Mouse (Mus musculus) ES-Bruce4 (cell line): ENCODE measurements at regions not wholly inside any gene's neighbourhood (a gene's known extent, or its start where the extent isn't known, plus 50 kb on each side); places are given as distances from the start of the nearest gene placed in this dataset.

Source experiments
- H3K27ac ChIP-seq: 2 replicates; pipeline ENCODE4 v1.5.1; 2012; ENCODE audit warnings: low read length, inconsistent platforms; ENCODE audit not compliant: insufficient read depth
- H3K27me3 ChIP-seq: 2 replicates; pipeline ENCODE4 v1.6.1; 2012; ENCODE audit warnings: mild to moderate bottlenecking, low read length, inconsistent platforms; ENCODE audit not compliant: control insufficient read depth, poor library complexity, insufficient read depth, severe bottlenecking
- H3K36me3 ChIP-seq: 2 replicates; pipeline ENCODE4 v1.6.1; 2012; ENCODE audit warnings: inconsistent platforms, mild to moderate bottlenecking, low read length, moderate library complexity; ENCODE audit not compliant: control insufficient read depth, poor library complexity, insufficient read depth, severe bottlenecking
- H3K4me1 ChIP-seq: one replicate; pipeline ENCODE4 v1.8.1; 2011; ENCODE audit warnings: low read length; ENCODE audit not compliant: control insufficient read depth, insufficient read depth
- H3K4me3 ChIP-seq: 2 replicates; pipeline ENCODE4 v1.5.1; 2011; ENCODE audit warnings: low read depth, mild to moderate bottlenecking, low read length
- H3K9ac ChIP-seq: 2 replicates; pipeline ENCODE4 v1.6.1; 2012; ENCODE audit warnings: low read depth, mild to moderate bottlenecking, inconsistent platforms; ENCODE audit not compliant: poor library complexity, severe bottlenecking
- H3K9me3 ChIP-seq: replicated peaks from 2 replicates; pipeline ENCODE4 v1.6.1; 2012; ENCODE audit warnings: mild to moderate bottlenecking, low read length, inconsistent platforms; ENCODE audit not compliant: control insufficient read depth, poor library complexity, insufficient read depth, severe bottlenecking
- CTCF ChIP-seq: IDR thresholded peaks from one replicate; pipeline ENCODE4 v1.8.1; 2011; ENCODE audit warnings: low read depth, low read length
- EP300 ChIP-seq: IDR thresholded peaks from 2 replicates; pipeline ENCODE4 v1.6.1; 2011; ENCODE audit warnings: low read depth, low read length; ENCODE audit not compliant: insufficient read depth
- POLR2A ChIP-seq: IDR thresholded peaks from one replicate; pipeline ENCODE4 v1.8.1; 2011; ENCODE audit warnings: low read length; ENCODE audit not compliant: insufficient read depth

DNA sequence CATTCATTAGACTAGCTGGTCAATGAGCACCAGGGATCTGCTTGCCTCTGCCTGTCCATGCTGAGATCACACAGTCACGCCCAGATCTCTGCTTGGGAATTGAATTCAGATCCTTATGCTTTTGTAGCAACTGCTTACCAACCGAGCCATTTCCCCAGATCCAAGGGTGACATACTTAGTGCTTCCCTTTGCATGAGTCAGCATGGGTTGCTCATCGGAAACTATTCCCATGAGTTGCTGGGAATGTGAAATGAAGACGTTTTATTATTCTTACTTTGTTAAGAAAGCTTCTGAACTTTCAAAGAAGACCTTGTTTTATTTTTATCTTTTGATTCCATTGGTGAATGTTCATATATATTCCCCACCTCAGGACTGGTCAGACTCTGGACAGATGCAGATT, 82.3 kb upstream of the Far2 start:
- Histone ChIP-seq H3K4me3 (no peak overlapping the region), H3K9ac (no peak overlapping the region), H3K36me3 (no peaks in the 10 kb centered on the region), H3K9me3 (no peaks in the 10 kb centered on the region), H3K27me3 (no peaks in the 10 kb centered on the region), H3K4me1 (no peaks in the 10 kb centered on the region), H3K27ac (no peak overlapping the region)
- no peak for TF ChIP-seq CTCF
- no peak for TF ChIP-seq POLR2A
- TF ChIP-seq EP300: no peak

- no peaks in the 10 kb centered on the region for H3K4me1 ChIP-seq
- H3K9me3 ChIP-seq: no peaks in the 10 kb centered on the region
- TF ChIP-seq CTCF (no peak), POLR2A (no peak), EP300 (no peak)
- no peak overlapping the region for H3K4me3 ChIP-seq
- H3K27ac ChIP-seq: no peak overlapping the region
- no peak overlapping the region for H3K9ac ChIP-seq
- no peaks in the 10 kb centered on the region for H3K27me3 ChIP-seq
- H3K36me3 ChIP-seq: no peaks in the 10 kb centered on the region
Observed at GRCm38 (mm10) chr6:147970162-147970608, 76.9 kb upstream of the Far2 start.

DNA sequence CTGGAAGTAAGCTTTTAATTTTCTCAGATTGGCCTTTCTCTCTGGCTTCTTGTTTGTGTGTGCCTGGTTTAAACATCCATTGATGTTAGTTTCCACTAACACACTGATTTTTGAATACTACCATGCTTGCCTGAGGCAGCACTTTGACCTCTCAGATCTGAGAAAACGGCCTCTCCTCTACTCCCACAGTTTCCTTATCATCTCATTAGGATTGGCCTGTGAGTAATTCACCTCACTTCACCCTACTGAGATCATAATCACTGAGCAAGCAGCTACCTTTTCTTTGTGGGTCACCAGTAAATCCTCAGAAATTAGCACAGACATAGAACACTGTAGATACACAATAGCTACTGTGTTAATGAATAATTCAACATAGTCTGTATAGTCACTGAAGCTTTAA, 74.5 kb upstream of the Far2 start:
- Histone ChIP-seq H3K9ac (no peak overlapping the region), H3K4me1 (no peaks in the 10 kb centered on the region), H3K36me3 (no peaks in the 10 kb centered on the region), H3K27me3 (no peaks in the 10 kb centered on the region), H3K4me3 (no peak overlapping the region), H3K27ac (no peak overlapping the region), H3K9me3 (no peaks in the 10 kb centered on the region)
- TF ChIP-seq EP300 (no peak), POLR2A (no peak), CTCF (no peak)

DNA sequence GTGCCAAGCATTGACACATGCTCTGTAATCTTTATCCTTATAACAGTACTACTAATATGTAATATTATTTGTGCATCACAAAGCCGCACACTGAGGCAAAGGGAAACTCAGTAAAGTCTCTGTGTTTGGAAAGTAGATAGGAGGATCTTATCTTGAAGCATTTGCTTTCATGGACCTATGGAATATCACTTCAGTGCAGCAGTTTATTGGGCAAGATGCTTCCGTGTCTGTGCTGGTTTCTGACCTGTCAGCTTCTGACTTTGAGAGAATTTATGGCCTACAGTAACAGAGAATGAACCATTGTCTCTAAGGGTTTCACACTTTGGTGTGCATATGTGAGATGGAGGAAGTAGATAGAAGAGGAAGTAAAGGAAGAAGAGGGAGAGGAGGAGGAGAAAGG, 74.0 kb upstream of the Far2 start:
- Histone ChIP-seq H3K27ac (no peak overlapping the region), H3K27me3 (no peaks in the 10 kb centered on the region), H3K4me1 (no peaks in the 10 kb centered on the region), H3K9ac (no peak overlapping the region), H3K36me3 (no peaks in the 10 kb centered on the region), H3K4me3 (no peak overlapping the region), H3K9me3 (no peaks in the 10 kb centered on the region)
- TF ChIP-seq EP300 (no peak), CTCF (no peak), POLR2A (no peak)

GRCm38 (mm10) chr6:147975917-147976316, 71.1 kb upstream of the Far2 start:
- Histone ChIP-seq H3K27ac (no peak overlapping the region), H3K36me3 (no peaks in the 10 kb centered on the region), H3K27me3 (no peaks in the 10 kb centered on the region), H3K4me1 (no peaks in the 10 kb centered on the region), H3K4me3 (no peak overlapping the region), H3K9ac (no peak overlapping the region), H3K9me3 (no peaks in the 10 kb centered on the region)
- TF ChIP-seq CTCF (no peak), EP300 (no peak), POLR2A (no peak)

DNA sequence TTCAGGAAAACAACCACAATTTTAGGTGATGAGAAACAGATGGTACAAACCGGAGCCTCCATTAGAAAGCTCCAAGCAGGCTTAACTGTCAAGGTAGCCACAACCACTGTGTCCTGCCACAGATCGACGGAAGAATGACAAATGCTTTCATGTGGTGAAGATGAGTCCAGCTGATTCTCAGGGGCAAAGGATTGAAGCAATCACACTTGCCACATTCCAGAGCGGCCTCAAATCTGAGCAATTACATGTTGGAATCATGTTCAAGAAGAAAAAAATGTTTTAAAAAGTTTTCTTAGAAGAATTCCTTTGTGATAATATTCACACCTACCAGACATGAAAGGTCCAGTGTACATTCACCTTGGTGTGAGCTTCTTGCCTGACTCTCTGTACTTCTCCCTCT, 57.7 kb upstream of the Far2 start:
- Histone ChIP-seq H3K36me3 (no peaks in the 10 kb centered on the region), H3K27me3 (no peaks in the 10 kb centered on the region), H3K27ac (no peak overlapping the region), H3K9ac (no peak overlapping the region), H3K4me3 (no peak overlapping the region), H3K4me1 (no peaks in the 10 kb centered on the region), H3K9me3 (no peaks in the 10 kb centered on the region)
- TF ChIP-seq EP300 (no peak), POLR2A (no peak), CTCF (no peak)
